Mouse (Mus musculus) kidney, adult 2 months (tissue): Measurements from ENCODE around the gene Olfr1276. TPM values are rescaled to one million over a fixed set of nuclear protein-coding genes. Genes with fewer than 3 reads are reported as not detected.

Experiments
- DNase-seq: peaks from one replicate; pipeline ENCODE4 v3.0.0; 2021
- H3K27ac ChIP-seq: fragments of 200-500 bp; 2 replicates; pipeline ENCODE4 v1.5.1; 2012; ENCODE audit warnings: low read depth, low read length, control low read depth, inconsistent platforms; ENCODE audit not compliant: insufficient read depth
- H3K27me3 ChIP-seq: fragments of 200-500 bp; replicated peaks from 2 replicates; pipeline ENCODE4 v1.6.1; 2012; ENCODE audit warnings: mild to moderate bottlenecking, moderate library complexity, low read length, inconsistent platforms; ENCODE audit not compliant: control insufficient read depth, insufficient read depth
- H3K36me3 ChIP-seq: fragments of 200-500 bp; 2 replicates; pipeline ENCODE4 v1.6.1; 2012; ENCODE audit warnings: mild to moderate bottlenecking, moderate library complexity, low read length, inconsistent platforms; ENCODE audit not compliant: control insufficient read depth, insufficient read depth
- H3K4me1 ChIP-seq: fragments of 200-500 bp; 2 replicates; pipeline ENCODE4 v1.6.1; 2011; ENCODE audit warnings: low read length; ENCODE audit not compliant: control insufficient read depth, insufficient read depth
- H3K4me3 ChIP-seq: fragments of 200-500 bp; 2 replicates; pipeline ENCODE4 v1.5.1; 2011; ENCODE audit warnings: mild to moderate bottlenecking, low read depth, low read length, control low read depth; ENCODE audit not compliant: insufficient read depth
- CTCF ChIP-seq: fragments of 200-500 bp; conservative IDR thresholded peaks from 2 replicates; pipeline ENCODE4 v1.5.1; 2011; ENCODE audit warnings: low read depth, mild to moderate bottlenecking, control low read depth, low read length, moderate library complexity, mixed read lengths; ENCODE audit not compliant: insufficient read depth, insufficient read length
- POLR2A ChIP-seq: fragments of 200-500 bp; IDR thresholded peaks from one replicate; pipeline ENCODE4 v1.6.1; 2011; ENCODE audit warnings: low read depth, low read length, control low read depth
- WGBS: fragments of 180-500 bp; shearing (Covaris S2); methylation state at CpG from one replicate; pipeline ENCODE4 v1.1.7; 2018; 5-methylcytosine and 5-hydroxymethylcytosine counted together
- polyA plus RNA-seq: library from polyadenylated mRNA; depleted of rRNA; stranded (reverse); fragments of >200 nt; gene quantifications from 2 replicates; pipeline ENCODE4 v1.2.3, GENCODE M21; 2012; rRNA removed

Olfr1276 gene
- not detected in 2 replicates for polyA plus RNA-seq

DNA sequence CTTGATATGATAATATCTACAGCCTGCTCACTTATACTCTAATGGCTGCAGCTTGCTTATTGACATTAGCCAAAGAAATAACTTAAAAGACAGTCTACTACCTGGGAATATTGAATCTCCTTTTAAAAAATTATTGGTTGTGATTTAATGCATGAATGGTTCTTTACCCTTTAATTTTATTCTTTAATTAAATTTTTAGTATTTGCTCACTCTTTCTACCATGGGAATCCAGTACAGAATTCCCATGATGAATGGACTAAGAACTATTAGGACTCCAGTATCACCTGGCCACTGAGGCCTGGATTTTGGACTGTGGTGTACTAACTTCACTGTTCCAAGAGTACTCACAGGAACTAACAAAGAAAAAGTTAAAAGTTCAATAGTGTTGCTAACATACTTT lies at the start of gene Olfr1276:
Olfr1276 (plus strand) TSS at position 301 of the 400 bp plus-strand sequence.
- H3K4me1 ChIP-seq: no peaks in the 10 kb centered on the region
- no peaks in the 10 kb centered on the region for H3K36me3 ChIP-seq
- H3K27me3 ChIP-seq: no peaks in the 10 kb centered on the region; the same call in 1 of the 2 replicates
- H3K27ac ChIP-seq: no peak within 1 kb of the TSS
- no peak for DNase-seq
- TF ChIP-seq POLR2A: no peak
- no peak for TF ChIP-seq CTCF
- H3K4me3 ChIP-seq: no peak within 1 kb of the TSS

DNA sequence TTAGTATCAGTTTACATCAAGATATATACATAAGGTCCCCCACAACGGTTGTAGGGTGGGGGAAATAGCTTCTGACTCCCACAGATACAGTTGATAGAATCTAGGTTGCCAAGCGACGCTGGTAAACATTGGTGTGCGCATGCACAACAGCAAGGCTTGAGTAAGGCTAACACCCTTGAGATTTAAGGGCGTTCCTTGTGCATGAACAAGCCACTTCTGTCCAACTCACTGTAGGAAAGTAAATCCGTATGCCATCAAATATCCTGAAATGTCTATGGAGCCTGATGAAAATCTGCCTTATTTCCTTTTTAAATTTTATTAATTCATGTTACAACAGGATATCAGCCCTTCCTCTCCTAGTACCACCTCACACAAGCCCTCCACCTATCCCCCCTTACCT lies 24.8 kb upstream of the Olfr1276 start, which contains the start of gene 4930430A15Rik:
4930430A15Rik (minus strand) TSS at position 101 of the 400 bp plus-strand sequence.
- Histone ChIP-seq H3K4me3 (no peak within 1 kb of the TSS), H3K27me3 (no peaks in the 10 kb centered on the region), H3K36me3 (no peaks in the 10 kb centered on the region), H3K27ac (no peak within 1 kb of the TSS), H3K4me1 (no peaks in the 10 kb centered on the region)
- no peak for TF ChIP-seq POLR2A
- TF ChIP-seq CTCF: no peak
- WGBS: 81% methylated on average over 6 of the region's 6 CpGs
- DNase-seq: no peak

DNA sequence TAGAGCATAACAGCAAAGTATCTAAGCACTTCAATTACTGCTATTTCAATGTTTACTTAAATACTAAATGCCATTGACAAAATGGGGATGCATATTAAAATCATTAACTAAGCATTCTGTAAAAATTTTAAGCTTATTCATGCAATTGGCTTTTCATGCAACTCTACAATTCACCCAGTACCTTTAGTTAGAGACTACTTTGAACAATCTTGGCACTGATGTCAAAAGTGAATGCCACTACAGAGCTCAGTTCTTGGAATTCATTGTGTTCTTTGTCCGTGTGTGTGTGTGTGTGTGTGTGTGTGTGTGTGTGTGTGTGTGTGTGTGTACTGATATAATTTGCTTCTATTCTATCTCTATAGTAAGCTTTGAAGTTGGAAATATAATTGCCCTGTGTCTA lies 19.1 kb upstream of the Olfr1276 start, which contains the start of gene Olfr1275:
Olfr1275 (minus strand) TSS at position 101 of the 400 bp plus-strand sequence.
- no peak within 1 kb of the TSS for H3K4me3 ChIP-seq
- no peak for DNase-seq
- no peak within 1 kb of the TSS for H3K27ac ChIP-seq
- no peaks in the 10 kb centered on the region for H3K4me1 ChIP-seq
- WGBS: 88% methylated on average over 1 of the region's 1 CpGs
- H3K36me3 ChIP-seq: no peaks in the 10 kb centered on the region
- no peaks in the 10 kb centered on the region for H3K27me3 ChIP-seq
- TF ChIP-seq CTCF (no peak), POLR2A (no peak)

DNA sequence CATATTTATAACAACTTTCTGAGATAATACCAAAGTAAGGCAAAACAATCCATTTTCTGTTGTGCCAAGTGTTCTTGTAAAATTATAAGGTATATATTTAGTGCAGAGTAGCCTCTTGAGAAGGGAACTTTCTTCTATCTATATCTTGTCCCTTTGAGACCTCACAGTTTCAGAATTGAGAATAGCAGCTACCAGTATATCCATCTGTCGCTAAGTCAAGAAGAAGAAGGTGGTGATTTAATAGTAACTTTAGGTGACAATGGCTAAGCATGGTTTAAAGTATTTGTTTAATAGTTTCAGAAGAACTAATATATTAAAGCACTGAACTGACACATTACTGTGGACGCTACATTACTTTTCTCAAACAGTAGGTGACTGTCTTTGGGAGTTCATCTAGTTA lies 19.7 kb downstream of the Olfr1276 start, which contains the start of gene Olfr1277:
Olfr1277 (minus strand) TSS at position 101 of the 400 bp plus-strand sequence.
- Histone ChIP-seq H3K27me3 (no peaks in the 10 kb centered on the region), H3K27ac (no peak within 1 kb of the TSS), H3K4me1 (no peaks in the 10 kb centered on the region), H3K36me3 (no peaks in the 10 kb centered on the region), H3K4me3 (no peak within 1 kb of the TSS)
- WGBS: 44% methylated on average over 2 of the region's 2 CpGs
- no peak for TF ChIP-seq POLR2A
- TF ChIP-seq CTCF: no peak
- no peak for DNase-seq

DNA sequence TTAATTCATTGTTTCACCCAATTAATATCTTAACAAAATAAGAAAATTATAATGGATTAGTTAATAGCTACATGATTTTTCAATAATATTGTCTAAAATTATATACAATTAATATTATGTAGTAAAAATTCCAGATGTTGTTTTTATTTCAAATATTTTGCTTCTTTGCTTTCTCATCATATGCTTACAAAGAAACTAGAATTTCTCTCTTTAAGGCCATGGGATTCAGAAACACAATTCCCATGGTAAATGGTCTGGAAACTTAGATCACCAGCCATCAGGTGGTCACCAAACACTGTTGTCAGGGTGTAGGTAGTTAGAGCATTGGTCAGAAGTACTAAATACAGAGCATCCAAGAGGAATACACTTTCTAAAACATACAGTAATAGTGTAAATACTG lies 35.5 kb downstream of the Olfr1276 start, which contains the start of gene Olfr1278:
Olfr1278 (plus strand) TSS at position 301 of the 400 bp plus-strand sequence.
- TF ChIP-seq CTCF: no peak
- TF ChIP-seq POLR2A: no peak
- Histone ChIP-seq H3K4me1 (no peaks in the 10 kb centered on the region), H3K27me3 (no peaks in the 10 kb centered on the region), H3K36me3 (no peaks in the 10 kb centered on the region), H3K4me3 (no peak within 1 kb of the TSS), H3K27ac (no peak within 1 kb of the TSS)
- DNase-seq: no peak

DNA sequence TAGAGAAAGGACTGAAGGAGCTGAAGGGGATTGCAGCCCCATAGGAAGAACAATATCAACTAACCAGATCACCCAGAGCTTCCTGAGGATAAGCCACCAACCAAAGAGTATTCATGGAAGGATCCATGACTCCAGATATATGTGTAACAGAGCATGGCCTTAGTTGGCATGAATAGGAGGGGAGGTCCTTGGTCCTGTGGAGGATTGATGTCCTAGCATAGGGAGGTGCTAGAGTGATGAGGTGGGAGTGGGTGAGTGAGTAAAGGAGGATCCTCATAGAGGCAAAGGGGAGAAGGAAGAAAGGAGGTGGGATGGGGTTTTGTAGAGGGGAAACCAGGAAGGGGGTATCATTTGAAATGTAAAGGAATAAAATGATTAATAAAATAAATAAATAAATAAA lies 44.2 kb downstream of the Olfr1276 start:
- TF ChIP-seq CTCF (no peak), POLR2A (no peak)
- no peaks in the 10 kb centered on the region for H3K4me1 ChIP-seq
- no peaks in the 10 kb centered on the region for H3K36me3 ChIP-seq
- H3K4me3 ChIP-seq: no peak overlapping the region
- no peak for DNase-seq
- no peaks in the 10 kb centered on the region for H3K27me3 ChIP-seq
- no peak overlapping the region for H3K27ac ChIP-seq

DNA sequence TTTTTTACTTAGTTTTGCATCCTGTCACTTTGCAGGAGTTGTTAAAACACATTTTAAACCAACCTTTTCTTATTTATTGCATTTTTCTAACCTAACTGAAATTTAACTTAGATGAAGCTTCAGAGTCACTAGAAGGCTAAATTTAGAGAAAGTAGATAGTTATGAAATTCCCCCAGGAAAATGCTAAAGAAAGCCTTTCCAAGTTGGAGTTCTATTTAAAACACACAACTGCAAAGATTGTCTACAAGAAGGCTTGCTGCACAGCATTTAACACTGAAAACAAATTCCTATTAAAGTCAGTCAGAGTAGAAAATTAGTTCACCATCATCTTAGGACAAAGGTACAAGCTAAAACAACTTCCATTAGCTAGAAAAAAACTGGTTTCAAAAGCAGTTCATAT lies 46.1 kb downstream of the Olfr1276 start, which contains the start of gene Olfr1279:
Olfr1279 (plus strand) TSS at position 262 of the 400 bp plus-strand sequence.
- no peaks in the 10 kb centered on the region for H3K36me3 ChIP-seq
- DNase-seq: no peak
- no peaks in the 10 kb centered on the region for H3K27me3 ChIP-seq
- H3K4me1 ChIP-seq: no peaks in the 10 kb centered on the region
- H3K4me3 ChIP-seq: no peak within 1 kb of the TSS
- H3K27ac ChIP-seq: no peak within 1 kb of the TSS
- no peak for TF ChIP-seq CTCF
- TF ChIP-seq POLR2A: no peak

Other genes starting within 250 kb of the Olfr1276 start
- gene Gm13941, start 148.5 kb upstream of the Olfr1276 start, polyA plus RNA-seq: not detected in 2 replicates
- gene Gm15130, start 101.6 kb upstream of the Olfr1276 start, polyA plus RNA-seq: not detected in 2 replicates
- not detected in 2 replicates for gene 4930430A15Rik, start 24.9 kb upstream of the Olfr1276 start, polyA plus RNA-seq
- gene Olfr1275, start 19.2 kb upstream of the Olfr1276 start, polyA plus RNA-seq: not detected in 2 replicates
- gene Olfr1277, start 19.6 kb downstream of the Olfr1276 start, polyA plus RNA-seq: not detected in 2 replicates
- gene Olfr1278, start 35.6 kb downstream of the Olfr1276 start, polyA plus RNA-seq: not detected in 2 replicates
- not detected in 2 replicates for gene Olfr1279, start 46.1 kb downstream of the Olfr1276 start, polyA plus RNA-seq
- gene Olfr1280, start 59.5 kb downstream of the Olfr1276 start, polyA plus RNA-seq: not detected in 2 replicates
- not detected in 2 replicates for gene Olfr1281, start 72.0 kb downstream of the Olfr1276 start, polyA plus RNA-seq
- not detected in 2 replicates for gene Olfr1282, start 81.6 kb downstream of the Olfr1276 start, polyA plus RNA-seq
- not detected in 2 replicates for gene Olfr1283, start 112.3 kb downstream of the Olfr1276 start, polyA plus RNA-seq
- not detected in 2 replicates for gene Olfr1284, start 121.0 kb downstream of the Olfr1276 start, polyA plus RNA-seq
- gene Olfr1286, start 168.6 kb downstream of the Olfr1276 start, polyA plus RNA-seq: not detected in 2 replicates
- not detected in 2 replicates for gene Olfr1287, start 194.6 kb downstream of the Olfr1276 start, polyA plus RNA-seq
- not detected in 2 replicates for gene Olfr1288, start 219.6 kb downstream of the Olfr1276 start, polyA plus RNA-seq
- not detected in 2 replicates for gene Olfr1289, start 226.3 kb downstream of the Olfr1276 start, polyA plus RNA-seq
- gene Olfr1290, start 239.3 kb downstream of the Olfr1276 start, polyA plus RNA-seq: not detected in 2 replicates
- gene Olfr1291-ps1, start 242.7 kb downstream of the Olfr1276 start, polyA plus RNA-seq: not detected in 2 replicates